Mouse (Mus musculus) midbrain, embryonic 13.5 days (tissue): ENCODE data around the gene Gm20888. TPM values are rescaled to one million over a fixed set of nuclear protein-coding genes. Genes with fewer than 3 reads are reported as not detected.
"Not testable (repeated sequence)": the region's sequence is repeated elsewhere in the genome, so short reads cannot be mapped to it uniquely, and the experiment has no call there.

Source experiments
- ATAC-seq: fragments of 200-750 bp; cut with Nextera tagmentation; 2 replicates; pipeline ENCODE4 v1.8.0; 2017; ENCODE audit warnings: mild to moderate bottlenecking, moderate TSS enrichment, moderate library complexity
- H3K27ac ChIP-seq: fragments of 300-500 bp; sonication (generic); 2 replicates; pipeline ENCODE4 v1.5.1; 2015; ENCODE audit warnings: inconsistent platforms, mild to moderate bottlenecking, moderate library complexity
- H3K27me3 ChIP-seq: fragments of 300-500 bp; sonication (generic); 2 replicates; pipeline ENCODE4 v1.6.1; 2015; ENCODE audit warnings: mild to moderate bottlenecking, inconsistent platforms
- H3K36me3 ChIP-seq: fragments of 300-500 bp; sonication (generic); 2 replicates; pipeline ENCODE4 v1.6.1; 2015; ENCODE audit warnings: mild to moderate bottlenecking, inconsistent platforms
- H3K4me1 ChIP-seq: fragments of 300-500 bp; sonication (generic); replicated peaks from 2 replicates; pipeline ENCODE4 v1.6.1; 2015; ENCODE audit warnings: inconsistent platforms
- H3K4me2 ChIP-seq: fragments of 300-500 bp; sonication (generic); replicated peaks from 2 replicates; pipeline ENCODE4 v1.6.1; 2015; ENCODE audit warnings: moderate library complexity, mild to moderate bottlenecking, inconsistent platforms
- H3K4me3 ChIP-seq: fragments of 300-500 bp; sonication (generic); replicated peaks from 2 replicates; pipeline ENCODE4 v1.5.1; 2015; ENCODE audit warnings: mild to moderate bottlenecking, inconsistent platforms
- H3K9ac ChIP-seq: fragments of 300-500 bp; sonication (generic); replicated peaks from 2 replicates; pipeline ENCODE4 v1.6.1; 2015; ENCODE audit warnings: mild to moderate bottlenecking, inconsistent platforms
- H3K9me3 ChIP-seq: fragments of 300-500 bp; sonication (generic); 2 replicates; pipeline ENCODE4 v1.6.1; 2016; ENCODE audit warnings: mild to moderate bottlenecking, inconsistent platforms
- WGBS: fragments of 180-500 bp; shearing (Covaris S2); methylation state at CpG from one replicate; pipeline ENCODE4 v1.1.7; 2015; 5-methylcytosine and 5-hydroxymethylcytosine counted together
- polyA plus RNA-seq: library from polyadenylated mRNA; unstranded; fragments of >200 nt; fragmentation: Nextera tagmentation; extraction: Ambion mirVana; gene quantifications from 2 replicates; pipeline ENCODE4 v1.2.1, GENCODE M21; 2015

Gene Gm20888
- polyA plus RNA-seq = not detected in 2 replicates

- not testable (repeated sequence) for H3K4me2 ChIP-seq, H3K27ac ChIP-seq, H3K27me3 ChIP-seq, H3K4me3 ChIP-seq, ATAC-seq, H3K9me3 ChIP-seq, H3K9ac ChIP-seq, H3K4me1 ChIP-seq, H3K36me3 ChIP-seq
- no CpG with 5 or more reads among the region's 6 CpGs for WGBS
Observed at GRCm38 (mm10) chrY:70441582-70441981, at the start of gene Gm20888. Gm20888 (plus strand) TSS chrY:70441882.

Other genes with a start within 250 kb of the Gm20888 start
- gene Gm21118, start 168.2 kb upstream of the Gm20888 start, polyA plus RNA-seq = not detected in 2 replicates
- not detected in 2 replicates for gene Gm29423, start 138.6 kb upstream of the Gm20888 start, polyA plus RNA-seq
- gene Gm29644, start 138.5 kb upstream of the Gm20888 start, polyA plus RNA-seq = not detected in 2 replicates